Mouse (Mus musculus): Measurements from ENCODE around the gene Purb. TPM values are rescaled to one million over a fixed set of nuclear protein-coding genes. Genes with fewer than 3 reads are reported as not detected.
A peak's percentile ranks its signal among the peaks of the same experiment; 100 is the strongest.

Gene Purb
- polyA plus RNA-seq, 1 experiment from 2014 or later, result 13.8 TPM

- no peak for ATAC-seq (ENCODE audit: low FRiP score, low read depth)
- Histone ChIP-seq H3K9me3 (no peaks in the 10 kb centered on the region), H3K4me1 (no peaks in the 10 kb centered on the region), H3K27ac (no peak overlapping the region), H3K27me3 (replicated peaks) (no peaks in the 10 kb centered on the region), H3K4me3 (no peak overlapping the region), H3K4me2 (replicated peaks) (no peak overlapping the region), H3K36me3 (no peaks in the 10 kb centered on the region), H3K9ac (no peak overlapping the region)
- 83% methylated on average over 13 of the region's 13 CpGs for WGBS
These were observed 5.1 kb upstream of the Purb start for GRCm38 (mm10) chr11:6480681-6481405.

GRCm38 (mm10) chr11:6480191-6480590, 4.5 kb upstream of the Purb start:
- no peak overlapping the region for H3K4me2 ChIP-seq (replicated peaks)
- no peaks in the 10 kb centered on the region for H3K36me3 ChIP-seq
- H3K4me1 ChIP-seq, result no peaks in the 10 kb centered on the region
- no peak overlapping the region for H3K9ac ChIP-seq
- no peaks in the 10 kb centered on the region for H3K27me3 ChIP-seq (replicated peaks)
- H3K4me3 ChIP-seq, result no peak overlapping the region
- H3K9me3 ChIP-seq, result no peaks in the 10 kb centered on the region
- H3K27ac ChIP-seq, result no peak overlapping the region
- 72% methylated on average over 7 of the region's 7 CpGs for WGBS
- ATAC-seq (ENCODE audit: low FRiP score, low read depth), result no peak

- no peak for ATAC-seq (ENCODE audit: low FRiP score, low read depth)
- WGBS, result 82% methylated on average over 2 of the region's 2 CpGs
- no peak overlapping the region for H3K4me3 ChIP-seq
- no peak overlapping the region for H3K9ac ChIP-seq
- H3K9me3 ChIP-seq, result no peaks in the 10 kb centered on the region
- H3K36me3 ChIP-seq, result no peaks in the 10 kb centered on the region
- H3K4me2 ChIP-seq (replicated peaks), result no peak overlapping the region
- no peak overlapping the region for H3K27ac ChIP-seq
- peaks cover 4% of the 10 kb centered on the region for H3K4me1 ChIP-seq
- no peaks in the 10 kb centered on the region for H3K27me3 ChIP-seq (replicated peaks)
These were observed 3.5 kb upstream of the Purb start for GRCm38 (mm10) chr11:6479231-6479630.

GRCm38 (mm10) chr11:6477350-6477749, 1.6 kb upstream of the Purb start:
- H3K27me3 ChIP-seq (replicated peaks), result no peaks in the 10 kb centered on the region
- H3K4me2 ChIP-seq (replicated peaks), result no peak overlapping the region
- no peak for ATAC-seq (ENCODE audit: low FRiP score, low read depth)
- H3K36me3 ChIP-seq, result no peaks in the 10 kb centered on the region
- H3K4me1 ChIP-seq, result peaks cover 18% of the 10 kb centered on the region
- no peak overlapping the region for H3K9ac ChIP-seq
- H3K27ac ChIP-seq, result no peak overlapping the region
- H3K9me3 ChIP-seq, result no peaks in the 10 kb centered on the region
- H3K4me3 ChIP-seq, result no peak overlapping the region
- WGBS, result 91% methylated on average over 1 of the region's 1 CpGs

- Histone ChIP-seq H3K4me3 (no peak overlapping the region), H3K27ac (no peak overlapping the region), H3K36me3 (no peaks in the 10 kb centered on the region), H3K4me2 (replicated peaks) (no peak overlapping the region), H3K4me1 (peaks cover 22% of the 10 kb centered on the region), H3K9ac (no peak overlapping the region), H3K9me3 (no peaks in the 10 kb centered on the region), H3K27me3 (replicated peaks) (no peaks in the 10 kb centered on the region)
- 78% methylated on average over 6 of the region's 6 CpGs for WGBS
- ATAC-seq (ENCODE audit: low FRiP score, low read depth), result no peak
These were observed 1.2 kb upstream of the Purb start for GRCm38 (mm10) chr11:6476876-6477275.

- under 1% methylated on average over 109 of the region's 109 CpGs for WGBS
- H3K36me3 ChIP-seq, result no peaks in the 10 kb centered on the region
These were observed 614 bp downstream of the Purb start for GRCm38 (mm10) chr11:6474874-6475731.

GRCm38 (mm10) chr11:6474381-6474780, 1.3 kb downstream of the Purb start:
- Histone ChIP-seq H3K4me1 (peaks cover 38% of the 10 kb centered on the region), H3K27me3 (replicated peaks) (no peaks in the 10 kb centered on the region), H3K27ac (peak overlapping the region; percentile 97; the same call in 1 of the 2 replicates), H3K4me3 (peak overlapping the region; percentile 98), H3K9ac (peak overlapping the region; percentile 97), H3K36me3 (no peaks in the 10 kb centered on the region), H3K9me3 (no peaks in the 10 kb centered on the region), H3K4me2 (replicated peaks) (peak overlapping the region; percentile 84)
- no peak for ATAC-seq (ENCODE audit: low FRiP score, low read depth)
- 41% methylated on average over 6 of the region's 6 CpGs for WGBS

More at GRCm38 (mm10) chr11:6474874-6475731, 614 bp downstream of the Purb start:
- peak overlapping the region; percentile 97 for H3K27ac ChIP-seq
- peaks cover 34% of the 10 kb centered on the region for H3K4me1 ChIP-seq
- peak; percentile 25; the same call in 1 of the 2 replicates for ATAC-seq (ENCODE audit: low FRiP score, low read depth)
- peak overlapping the region; percentile 84 for H3K4me2 ChIP-seq (replicated peaks)
- H3K9ac ChIP-seq, result peak overlapping the region; percentile 97
- no peaks in the 10 kb centered on the region for H3K27me3 ChIP-seq (replicated peaks)
- peak overlapping the region; percentile 98 for H3K4me3 ChIP-seq
- no peaks in the 10 kb centered on the region for H3K9me3 ChIP-seq

GRCm38 (mm10) chr11:6472076-6472475, 3.6 kb downstream of the Purb start:
- Histone ChIP-seq H3K4me2 (replicated peaks) (peak overlapping the region; percentile 84), H3K27ac (no peak overlapping the region), H3K36me3 (peaks cover 6% of the 10 kb centered on the region; the same call in 1 of the 2 replicates), H3K9me3 (no peaks in the 10 kb centered on the region), H3K4me3 (peak overlapping the region; percentile 31), H3K9ac (peak overlapping the region; percentile 57), H3K4me1 (peaks cover 43% of the 10 kb centered on the region), H3K27me3 (replicated peaks) (no peaks in the 10 kb centered on the region)
- no peak for ATAC-seq (ENCODE audit: low FRiP score, low read depth)

GRCm38 (mm10) chr11:6471493-6471892, 4.2 kb downstream of the Purb start:
- Histone ChIP-seq H3K4me1 (peaks cover 43% of the 10 kb centered on the region), H3K36me3 (peaks cover 12% of the 10 kb centered on the region), H3K4me2 (replicated peaks) (peak overlapping the region; percentile 84), H3K27me3 (replicated peaks) (no peaks in the 10 kb centered on the region), H3K9ac (peak overlapping the region; percentile 57), H3K27ac (no peak overlapping the region), H3K4me3 (peak overlapping the region; percentile 31), H3K9me3 (no peaks in the 10 kb centered on the region)
- WGBS, result 44% methylated on average over 1 of the region's 1 CpGs
- ATAC-seq (ENCODE audit: low FRiP score, low read depth), result no peak

GRCm38 (mm10) chr11:6471054-6471453, 4.7 kb downstream of the Purb start:
- no peak for ATAC-seq (ENCODE audit: low FRiP score, low read depth)
- Histone ChIP-seq H3K9ac (peak overlapping the region; percentile 26; the same call in 1 of the 2 replicates), H3K9me3 (no peaks in the 10 kb centered on the region), H3K27ac (no peak overlapping the region), H3K4me2 (replicated peaks) (peak overlapping the region; percentile 84), H3K27me3 (replicated peaks) (no peaks in the 10 kb centered on the region), H3K4me3 (peak overlapping the region; percentile 17), H3K4me1 (peaks cover 43% of the 10 kb centered on the region), H3K36me3 (peaks cover 16% of the 10 kb centered on the region)
- whole genome bisulfite sequencing, result 54% methylated on average over 2 of the region's 2 CpGs

GRCm38 (mm10) chr11:6468541-6468940, 7.2 kb downstream of the Purb start:
- WGBS, result 92% methylated on average over 2 of the region's 2 CpGs
- peaks cover 26% of the 10 kb centered on the region for H3K36me3 ChIP-seq
- peaks cover 33% of the 10 kb centered on the region for H3K4me1 ChIP-seq
- no peak overlapping the region for H3K4me3 ChIP-seq
- no peak for ATAC-seq (ENCODE audit: low FRiP score, low read depth)
- no peaks in the 10 kb centered on the region for H3K9me3 ChIP-seq
- H3K27me3 ChIP-seq (replicated peaks), result no peaks in the 10 kb centered on the region
- H3K27ac ChIP-seq, result no peak overlapping the region
- H3K9ac ChIP-seq, result no peak overlapping the region
- peak overlapping the region; percentile 22; the same call in 1 of the 2 replicates for H3K4me2 ChIP-seq (replicated peaks)

GRCm38 (mm10) chr11:6465122-6465521, 10.6 kb downstream of the Purb start:
- Histone ChIP-seq H3K27me3 (replicated peaks) (no peaks in the 10 kb centered on the region), H3K27ac (no peak overlapping the region), H3K9ac (no peak overlapping the region), H3K4me3 (no peak overlapping the region), H3K4me2 (replicated peaks) (no peak overlapping the region), H3K4me1 (peaks cover 9% of the 10 kb centered on the region; the same call in 1 of the 2 replicates), H3K36me3 (peaks cover 26% of the 10 kb centered on the region), H3K9me3 (no peaks in the 10 kb centered on the region)
- ATAC-seq (ENCODE audit: low FRiP score, low read depth), result no peak; the same call in 1 of the 2 replicates
- 33% methylated on average over 4 of the region's 4 CpGs for WGBS
